Mouse (Mus musculus): Measurements from ENCODE around the gene Hdac5. TPM values are rescaled to one million over a fixed set of nuclear protein-coding genes. Genes with fewer than 3 reads are reported as not detected.

Gene Hdac5
- total and polyA plus RNA-seq, 2 experiments from 2014 or later = 69.4 to 170 TPM

DNA sequence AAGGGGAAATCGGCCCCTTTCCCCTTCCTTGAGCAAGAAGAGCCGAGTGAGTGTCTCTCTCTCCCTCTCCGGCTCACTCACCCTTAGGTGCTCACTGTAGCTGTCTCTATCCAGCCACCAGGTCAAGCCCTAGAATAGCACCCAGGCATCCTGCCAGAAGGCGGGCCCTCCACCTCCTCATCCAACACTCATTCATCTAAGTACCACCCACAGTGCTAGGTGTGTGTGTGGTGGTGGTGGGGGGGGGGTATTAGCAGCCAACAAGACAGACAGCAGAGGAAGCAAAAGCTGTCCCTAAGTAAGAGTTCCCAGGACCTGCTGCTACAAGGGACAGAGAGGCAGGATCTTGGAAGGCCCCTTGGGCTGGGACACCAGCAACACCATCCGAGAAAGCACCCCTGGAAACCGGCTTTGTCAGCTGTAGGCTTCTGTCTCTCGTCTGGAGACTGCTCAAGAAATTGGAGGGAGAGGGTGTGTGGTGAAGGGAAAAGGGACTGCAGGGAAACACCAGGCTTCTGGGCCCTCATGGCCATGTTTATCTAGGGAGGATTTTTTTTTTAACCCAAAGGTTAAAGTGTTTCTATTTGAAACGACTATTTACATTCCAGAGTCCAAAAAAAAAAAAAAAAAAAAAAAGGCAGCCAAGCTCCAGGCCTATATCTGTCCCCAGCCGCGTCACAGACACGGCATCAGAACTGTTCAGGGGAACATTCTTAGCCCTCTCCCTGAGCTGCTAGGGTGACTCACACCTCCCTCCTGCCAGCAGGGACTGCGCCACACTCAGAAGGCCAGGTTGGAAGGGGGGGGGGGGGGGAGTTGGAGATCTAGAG lies 13.7 kb downstream of the Hdac5 start:
- TF ChIP-seq CTCF (IDR thresholded peaks at IDR 0.05; ENCODE audit: low read depth) = no peak
- Histone ChIP-seq H3K9me3 (ENCODE audit: low read length) (no peaks in the 10 kb centered on the region), H3K4me1 (ENCODE audit: insufficient read depth) (peaks cover 46% of the 10 kb centered on the region), H3K4me2 (ENCODE audit: low read depth) (peak overlapping the region; percentile 67), H3K27ac (ENCODE audit: low read depth, low read length) (no peak overlapping the region), H3K27me3 (ENCODE audit: insufficient read depth, low read length) (no peaks in the 10 kb centered on the region), H3K36me3 (ENCODE audit: insufficient read depth) (peaks cover 24% of the 10 kb centered on the region), H3K9ac (no peak overlapping the region), H3K4me3 (ENCODE audit: low read depth, low read length) (no peak overlapping the region; the same call in 1 of the 2 replicates)
- DNase-seq (no peak), ATAC-seq (no peak)
- 40% methylated on average over 12 of the region's 12 CpGs for WGBS

DNA sequence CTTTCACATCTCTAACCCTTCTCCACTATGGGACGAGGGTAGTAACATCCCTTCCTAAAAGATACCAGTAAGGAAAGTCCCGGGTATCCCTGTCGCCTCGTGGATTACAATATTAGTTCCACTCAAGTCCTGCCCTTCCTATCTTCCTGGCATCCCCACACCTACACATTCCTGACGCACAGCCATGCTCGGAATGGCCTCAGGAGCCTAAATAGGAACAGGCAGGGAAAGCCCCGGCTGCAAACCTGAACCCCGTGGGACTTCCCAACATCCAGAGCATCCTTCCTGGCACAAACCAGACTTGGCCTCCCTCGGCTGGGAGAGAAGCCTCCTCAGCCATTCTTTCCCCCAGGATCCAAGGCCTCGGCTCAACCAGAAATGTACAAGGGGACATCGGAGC lies 14.5 kb downstream of the Hdac5 start:
- Histone ChIP-seq H3K9ac (no peak overlapping the region), H3K36me3 (ENCODE audit: insufficient read depth) (peaks cover 16% of the 10 kb centered on the region), H3K4me2 (ENCODE audit: low read depth) (peak overlapping the region; percentile 67; the same call in 1 of the 2 replicates), H3K9me3 (ENCODE audit: low read length) (no peaks in the 10 kb centered on the region), H3K27me3 (ENCODE audit: insufficient read depth, low read length) (no peaks in the 10 kb centered on the region), H3K4me3 (ENCODE audit: low read depth, low read length) (no peak overlapping the region), H3K27ac (ENCODE audit: low read depth, low read length) (no peak overlapping the region), H3K4me1 (ENCODE audit: insufficient read depth) (peaks cover 46% of the 10 kb centered on the region)
- DNase-seq (no peak), ATAC-seq (no peak)
- TF ChIP-seq CTCF (IDR thresholded peaks at IDR 0.05; ENCODE audit: low read depth) = no peak
- WGBS = 79% methylated on average over 11 of the region's 11 CpGs

DNA sequence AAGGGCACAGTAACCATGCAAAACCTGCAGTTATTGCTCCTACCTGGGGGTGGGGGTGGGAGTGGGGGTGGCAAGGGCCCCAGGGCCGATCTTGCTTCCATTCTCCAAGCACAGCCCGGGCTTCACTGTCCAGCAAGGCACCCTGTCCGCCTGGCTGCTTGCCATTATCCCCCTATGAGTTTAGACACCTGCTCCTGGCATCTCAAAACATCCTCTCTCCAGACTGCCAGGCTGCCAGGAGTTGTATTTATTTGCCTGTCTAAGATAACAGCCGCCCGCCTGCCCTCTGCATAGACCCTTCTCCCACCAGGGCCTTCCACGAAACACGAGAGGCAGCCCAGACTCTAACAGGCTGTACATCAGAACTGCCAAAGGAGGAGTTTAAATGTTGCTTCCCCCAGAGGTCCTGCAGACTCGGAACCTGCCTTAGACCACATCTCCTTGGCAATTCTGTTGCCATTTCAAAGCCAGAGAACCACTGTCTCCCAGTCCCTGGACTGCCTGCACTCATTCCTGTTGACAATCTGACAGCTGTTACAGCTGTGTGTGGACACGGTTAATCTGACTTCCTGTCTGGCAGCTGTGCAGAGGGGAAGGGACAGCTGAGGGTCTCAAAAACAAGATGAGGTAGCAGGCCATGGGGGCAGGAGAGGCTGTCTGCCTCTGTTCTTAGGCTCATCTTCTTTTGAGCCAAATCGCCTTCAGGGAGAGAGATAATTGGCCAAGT lies 15.4 kb downstream of the Hdac5 start:
- 55% methylated on average over 10 of the region's 10 CpGs for WGBS
- no peak for TF ChIP-seq CTCF (IDR thresholded peaks at IDR 0.05; ENCODE audit: low read depth)
- Histone ChIP-seq H3K27ac (ENCODE audit: low read depth, low read length) (no peak overlapping the region), H3K36me3 (ENCODE audit: insufficient read depth) (peaks cover 9% of the 10 kb centered on the region), H3K9me3 (ENCODE audit: low read length) (no peaks in the 10 kb centered on the region), H3K9ac (no peak overlapping the region), H3K27me3 (ENCODE audit: insufficient read depth, low read length) (no peaks in the 10 kb centered on the region), H3K4me1 (ENCODE audit: insufficient read depth) (peaks cover 40% of the 10 kb centered on the region), H3K4me3 (ENCODE audit: low read depth, low read length) (no peak overlapping the region), H3K4me2 (ENCODE audit: low read depth) (no peak overlapping the region)
- DNase-seq = no peak
- no peak for ATAC-seq

DNA sequence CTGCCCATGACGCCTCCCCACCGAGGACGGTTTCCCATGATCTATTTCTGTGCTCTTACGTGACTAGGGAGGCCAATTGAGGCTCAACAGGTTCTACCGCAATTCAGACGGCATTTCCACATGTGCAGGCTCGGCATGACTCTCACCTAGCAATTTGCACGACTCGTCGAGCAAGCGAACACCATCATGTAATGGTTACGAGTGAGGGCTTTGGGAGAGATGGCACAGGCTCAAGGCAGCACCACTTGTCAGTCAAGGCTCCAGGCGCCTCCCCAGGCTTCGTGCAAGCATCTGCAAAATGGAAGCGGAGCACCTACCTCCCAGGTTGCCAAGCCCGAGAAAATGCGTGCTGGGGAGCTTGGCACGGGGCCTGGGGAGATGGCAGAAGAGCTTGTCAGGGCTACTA lies 18.0 kb downstream of the Hdac5 start:
- no peak for ATAC-seq
- H3K9ac ChIP-seq = no peak overlapping the region
- WGBS = 39% methylated on average over 18 of the region's 18 CpGs
- no peaks in the 10 kb centered on the region for H3K27me3 ChIP-seq (ENCODE audit: insufficient read depth, low read length)
- peaks cover 5% of the 10 kb centered on the region; the same call in 1 of the 2 replicates for H3K36me3 ChIP-seq (ENCODE audit: insufficient read depth)
- TF ChIP-seq CTCF (IDR thresholded peaks at IDR 0.05; ENCODE audit: low read depth) = no peak
- no peak for DNase-seq
- H3K4me2 ChIP-seq (ENCODE audit: low read depth) = no peak overlapping the region
- H3K27ac ChIP-seq (ENCODE audit: low read depth, low read length) = peak overlapping the region; percentile 45; the same call in 1 of the 2 replicates
- H3K9me3 ChIP-seq (ENCODE audit: low read length) = no peaks in the 10 kb centered on the region
- no peak overlapping the region for H3K4me3 ChIP-seq (ENCODE audit: low read depth, low read length)
- H3K4me1 ChIP-seq (ENCODE audit: insufficient read depth) = peaks cover 33% of the 10 kb centered on the region

DNA sequence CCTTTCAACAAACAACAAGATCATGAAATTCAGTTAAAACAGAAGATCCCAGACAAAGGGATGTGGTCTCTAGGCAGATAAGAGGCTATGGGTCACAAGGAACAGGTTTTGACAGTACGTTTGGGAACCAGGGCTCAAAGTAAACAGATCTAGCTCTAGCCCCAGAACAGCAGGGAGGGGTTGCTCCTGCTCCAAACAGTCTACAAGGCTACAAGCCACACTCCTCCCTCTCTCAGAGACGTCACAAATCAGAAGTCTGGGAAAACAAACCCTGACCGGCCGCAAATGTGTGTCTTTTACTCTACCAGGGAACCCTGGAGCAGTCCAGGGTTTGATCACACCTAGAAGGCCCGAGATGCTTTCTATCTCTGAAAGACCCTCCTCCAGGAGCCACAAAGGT lies 19.0 kb downstream of the Hdac5 start:
- no peak overlapping the region for H3K4me2 ChIP-seq (ENCODE audit: low read depth)
- no peak for DNase-seq

DNA sequence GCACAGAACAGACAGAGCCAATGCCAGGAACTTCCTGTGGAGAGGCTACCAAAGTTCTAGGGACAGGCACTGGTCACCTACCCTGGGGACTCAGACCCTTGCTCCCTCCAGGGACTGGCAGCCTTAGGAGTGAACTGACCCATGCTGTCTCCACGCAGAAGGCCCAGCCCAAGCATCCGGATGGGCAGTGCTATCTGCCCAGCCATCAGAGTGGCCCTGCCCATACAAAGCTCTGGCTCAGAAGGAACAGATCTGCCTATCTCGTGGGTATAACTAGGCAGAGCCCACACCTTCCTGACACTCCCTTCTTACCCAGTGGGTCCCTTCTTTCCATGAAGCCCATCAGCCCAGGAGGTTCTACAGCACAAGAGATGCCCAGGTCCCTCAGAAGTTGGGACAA lies 19.8 kb downstream of the Hdac5 start:
- ATAC-seq (no peak), DNase-seq (no peak)
- peaks cover 18% of the 10 kb centered on the region for H3K36me3 ChIP-seq (ENCODE audit: insufficient read depth)
- no peak overlapping the region for H3K9ac ChIP-seq
- peaks cover 24% of the 10 kb centered on the region for H3K4me1 ChIP-seq (ENCODE audit: insufficient read depth)
- H3K4me2 ChIP-seq (ENCODE audit: low read depth) = no peak overlapping the region
- TF ChIP-seq CTCF (IDR thresholded peaks at IDR 0.05; ENCODE audit: low read depth) = no peak
- 72% methylated on average over 3 of the region's 3 CpGs for WGBS
- no peak overlapping the region for H3K27ac ChIP-seq (ENCODE audit: low read depth, low read length)
- no peaks in the 10 kb centered on the region for H3K9me3 ChIP-seq (ENCODE audit: low read length)
- H3K27me3 ChIP-seq (ENCODE audit: insufficient read depth, low read length) = no peaks in the 10 kb centered on the region
- H3K4me3 ChIP-seq (ENCODE audit: low read depth, low read length) = no peak overlapping the region

More for the DNA sequence above, 19.0 kb downstream of the Hdac5 start:
- Histone ChIP-seq H3K27me3 (ENCODE audit: insufficient read depth, low read length) (no peaks in the 10 kb centered on the region), H3K27ac (ENCODE audit: low read depth, low read length) (no peak overlapping the region), H3K9me3 (ENCODE audit: low read length) (no peaks in the 10 kb centered on the region), H3K4me3 (ENCODE audit: low read depth, low read length) (no peak overlapping the region), H3K36me3 (ENCODE audit: insufficient read depth) (peaks cover 9% of the 10 kb centered on the region), H3K9ac (no peak overlapping the region), H3K4me1 (ENCODE audit: insufficient read depth) (peaks cover 28% of the 10 kb centered on the region)
- no peak for TF ChIP-seq CTCF (IDR thresholded peaks at IDR 0.05; ENCODE audit: low read depth)
- ATAC-seq = no peak
- 76% methylated on average over 5 of the region's 5 CpGs for WGBS

DNA sequence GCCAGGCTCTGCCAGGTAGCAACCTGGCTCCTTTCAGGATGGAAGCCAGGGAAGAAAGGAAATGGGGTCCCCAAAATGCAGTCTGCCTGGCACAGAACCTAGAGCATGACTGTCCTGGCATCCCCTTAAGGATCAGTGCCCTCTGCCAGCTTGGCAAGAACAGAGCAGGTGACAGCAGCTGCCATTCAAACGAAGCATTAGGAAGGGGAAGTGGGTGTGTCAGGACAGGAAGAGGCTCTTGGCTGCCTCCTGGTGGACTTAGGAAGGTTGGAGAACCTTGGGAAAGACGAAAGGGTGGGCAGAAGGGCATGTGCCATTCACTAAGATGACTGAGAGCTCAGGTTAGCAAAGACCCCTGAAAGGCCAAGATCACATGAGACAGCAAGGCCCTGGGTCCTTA lies 20.2 kb downstream of the Hdac5 start:
- Histone ChIP-seq H3K4me3 (ENCODE audit: low read depth, low read length) (no peak overlapping the region), H3K36me3 (ENCODE audit: insufficient read depth) (peaks cover 22% of the 10 kb centered on the region), H3K27me3 (ENCODE audit: insufficient read depth, low read length) (no peaks in the 10 kb centered on the region), H3K27ac (ENCODE audit: low read depth, low read length) (no peak overlapping the region), H3K4me1 (ENCODE audit: insufficient read depth) (peaks cover 22% of the 10 kb centered on the region), H3K4me2 (ENCODE audit: low read depth) (no peak overlapping the region), H3K9ac (no peak overlapping the region), H3K9me3 (ENCODE audit: low read length) (no peaks in the 10 kb centered on the region)
- 6% methylated on average over 2 of the region's 2 CpGs for WGBS
- DNase-seq (no peak), ATAC-seq (peak; percentile 12; the same call in 1 of the 2 replicates)
- peak; percentile 74 for TF ChIP-seq CTCF (IDR thresholded peaks at IDR 0.05; ENCODE audit: low read depth)

Measured in forebrain, postnatal 0 days (tissue).